In genomic region chr9:96238286-96238685, GRCm38 (mm10) we compare ENCODE assay signal across 15 mouse cellular contexts.
"Had no signal": no experiment of that assay in that cellular context is flagged by ENCODE, and none has a peak within 500 bp of the region (broad histone marks: within the 10 kb centered on the region; RNA-seq: fewer than 3 reads in every experiment).

No protein-coding gene starts in this region.

- H3K4me2 ChIP-seq: limb, embryonic 15.5 days; midbrain, embryonic 13.5 days; neural tube, embryonic 15.5 days had no signal

- H3K36me3 ChIP-seq: midbrain, embryonic 13.5 days; neural tube, embryonic 15.5 days had no signal

- H3K4me3 ChIP-seq: limb, embryonic 15.5 days; midbrain, embryonic 13.5 days; myocyte; neural tube, embryonic 15.5 days had no signal

- ATAC-seq: intestine, embryonic 16.5 days; midbrain, embryonic 13.5 days had no signal

- H3K4me1 ChIP-seq: limb, embryonic 15.5 days; midbrain, embryonic 13.5 days; neural tube, embryonic 15.5 days had no signal

- H3K9me3 ChIP-seq: limb, embryonic 15.5 days; midbrain, embryonic 13.5 days; neural tube, embryonic 15.5 days had no signal

- H3K27me3 ChIP-seq: limb, embryonic 15.5 days; midbrain, embryonic 13.5 days; neural tube, embryonic 15.5 days had no signal

- DNase-seq: kidney, adult 2 months; kidney, postnatal 36 days; layer of hippocampus, adult 9-11 months; layer of hippocampus, postnatal 36 days; lung, adult 18-20 months; retina, postnatal 1 day; right cerebral cortex, postnatal 4 days; spleen, adult 18-20 months; thymus, adult 18-20 months; thymus, postnatal 14 days had no signal

- H3K27ac ChIP-seq: limb, embryonic 15.5 days; midbrain, embryonic 13.5 days; neural tube, embryonic 15.5 days had no signal

- H3K9ac ChIP-seq: limb, embryonic 15.5 days; midbrain, embryonic 13.5 days; neural tube, embryonic 15.5 days had no signal
